Mouse (Mus musculus): ENCODE results near the gene Dock3. TPM values are rescaled to one million over a fixed set of nuclear protein-coding genes. Genes with fewer than 3 reads are reported as not detected.
A peak's percentile ranks its signal among the peaks of the same experiment; 100 is the strongest.

Dock3 gene
- 0.12 and 0.18 TPM in 2 replicates for polyA plus RNA-seq (2016; fragmentation: Nextera tagmentation; extraction: Ambion mirVana)

DNA sequence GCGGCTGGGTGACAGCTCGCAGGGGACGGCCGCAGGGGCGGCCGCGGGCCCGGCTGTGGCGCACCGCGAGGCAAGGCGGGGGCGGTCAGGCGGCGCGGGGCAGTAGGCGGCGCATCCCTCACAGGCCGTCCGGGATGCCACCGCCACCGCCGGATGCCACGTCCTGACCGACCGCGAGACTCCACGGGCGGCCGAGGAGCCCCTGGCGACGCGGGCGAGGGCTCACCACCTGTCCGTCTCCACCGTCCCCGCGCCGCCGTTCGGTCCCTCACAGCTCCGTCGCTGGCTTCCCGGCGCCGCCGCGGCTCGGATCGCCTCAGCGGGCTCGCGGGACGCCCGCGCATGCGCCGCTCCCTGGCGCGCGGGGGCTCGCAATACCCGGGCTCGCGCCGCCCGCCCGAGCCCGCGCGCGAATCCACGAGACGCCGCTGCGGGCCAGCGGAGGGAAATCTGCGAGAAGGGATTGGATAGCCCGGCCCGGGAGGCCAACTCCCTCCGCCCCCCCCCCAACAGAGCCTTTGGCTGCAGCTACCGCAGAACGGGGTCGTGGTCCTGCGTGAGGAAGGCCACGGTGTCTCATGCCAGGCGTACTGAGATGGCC is at the start of gene Dock3:
Gene Dock3, minus strand, starts transcription at position 371 of the 601 bp plus-strand sequence.
- H3K27ac ChIP-seq = no peak within 1 kb of the TSS
- no peaks in the 10 kb centered on the region for H3K36me3 ChIP-seq
- H3K9ac ChIP-seq = peak within 1 kb of the TSS; percentile 55; the same call in 1 of the 2 replicates
- peaks cover 84% of the 10 kb centered on the region for H3K27me3 ChIP-seq (replicated peaks)
- H3K4me3 ChIP-seq = peak within 1 kb of the TSS; percentile 56
- no peaks in the 10 kb centered on the region for H3K9me3 ChIP-seq (replicated peaks)
- ATAC-seq = no peak; the same call in 1 of the 2 replicates
- peak within 1 kb of the TSS; percentile 82 for H3K4me2 ChIP-seq
- 1% methylated on average over 74 of the region's 87 CpGs for WGBS (ENCODE audit: insufficient replicate concordance)
- H3K4me1 ChIP-seq = peaks cover 11% of the 10 kb centered on the region

DNA sequence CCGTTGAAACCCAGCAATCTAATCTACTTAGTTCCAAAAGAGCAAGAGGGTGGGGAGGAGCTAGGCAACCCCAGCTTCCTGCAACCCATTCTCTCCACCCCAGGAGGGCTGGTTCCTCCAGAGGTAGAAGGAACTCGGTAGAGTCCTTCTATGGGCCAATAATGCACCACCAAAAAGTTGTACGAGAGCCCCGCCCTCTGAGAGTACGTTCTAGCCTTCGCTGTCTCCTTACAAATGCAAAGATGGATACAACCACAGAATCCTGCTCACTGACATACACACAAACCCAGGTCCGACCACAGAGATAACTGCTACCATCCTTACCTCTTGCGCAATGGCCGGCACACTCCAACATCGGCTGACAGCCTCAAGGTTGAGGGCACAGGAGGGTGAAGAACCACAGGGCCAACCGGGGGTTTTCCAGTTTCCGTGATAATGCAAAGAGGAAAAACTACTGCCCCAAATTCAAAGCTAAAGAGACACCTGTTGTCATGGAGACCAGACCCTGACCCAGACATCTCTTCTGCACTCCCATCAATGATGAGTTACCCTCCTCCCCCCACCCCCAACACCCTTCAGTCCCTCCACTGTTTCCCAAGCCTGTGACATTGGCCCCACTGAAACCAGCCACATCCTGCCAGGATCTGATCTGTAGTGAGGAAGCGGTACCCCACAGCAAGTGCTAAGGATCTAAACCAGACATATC is 48.8 kb upstream of the Dock3 start:
- H3K27me3 ChIP-seq (replicated peaks) = no peaks in the 10 kb centered on the region
- ATAC-seq = peak; percentile 57
- no peaks in the 10 kb centered on the region for H3K9me3 ChIP-seq (replicated peaks)
- H3K9ac ChIP-seq = no peak overlapping the region
- WGBS (ENCODE audit: insufficient replicate concordance) = 13% methylated on average over 13 of the region's 13 CpGs
- H3K4me1 ChIP-seq = peaks cover 50% of the 10 kb centered on the region
- H3K4me2 ChIP-seq = peak overlapping the region; percentile 63
- no peaks in the 10 kb centered on the region for H3K36me3 ChIP-seq
- peak overlapping the region; percentile 16; the same call in 1 of the 2 replicates for H3K4me3 ChIP-seq
- peak overlapping the region; percentile 59 for H3K27ac ChIP-seq

GRCm38 (mm10) chr9:107279378-107280321 is 47.9 kb upstream of the Dock3 start:
- Histone ChIP-seq H3K4me3 (peak overlapping the region; percentile 16; the same call in 1 of the 2 replicates), H3K4me1 (peaks cover 42% of the 10 kb centered on the region), H3K4me2 (peak overlapping the region; percentile 63), H3K36me3 (no peaks in the 10 kb centered on the region), H3K27ac (peak overlapping the region; percentile 59), H3K27me3 (replicated peaks) (no peaks in the 10 kb centered on the region), H3K9me3 (replicated peaks) (no peaks in the 10 kb centered on the region), H3K9ac (0 out of 2 replicates have a peak overlapping the region, but pooled peaks have one; percentile 7)
- ATAC-seq = peak; percentile 41
- WGBS (ENCODE audit: insufficient replicate concordance) = 25% methylated on average over 16 of the region's 16 CpGs

DNA sequence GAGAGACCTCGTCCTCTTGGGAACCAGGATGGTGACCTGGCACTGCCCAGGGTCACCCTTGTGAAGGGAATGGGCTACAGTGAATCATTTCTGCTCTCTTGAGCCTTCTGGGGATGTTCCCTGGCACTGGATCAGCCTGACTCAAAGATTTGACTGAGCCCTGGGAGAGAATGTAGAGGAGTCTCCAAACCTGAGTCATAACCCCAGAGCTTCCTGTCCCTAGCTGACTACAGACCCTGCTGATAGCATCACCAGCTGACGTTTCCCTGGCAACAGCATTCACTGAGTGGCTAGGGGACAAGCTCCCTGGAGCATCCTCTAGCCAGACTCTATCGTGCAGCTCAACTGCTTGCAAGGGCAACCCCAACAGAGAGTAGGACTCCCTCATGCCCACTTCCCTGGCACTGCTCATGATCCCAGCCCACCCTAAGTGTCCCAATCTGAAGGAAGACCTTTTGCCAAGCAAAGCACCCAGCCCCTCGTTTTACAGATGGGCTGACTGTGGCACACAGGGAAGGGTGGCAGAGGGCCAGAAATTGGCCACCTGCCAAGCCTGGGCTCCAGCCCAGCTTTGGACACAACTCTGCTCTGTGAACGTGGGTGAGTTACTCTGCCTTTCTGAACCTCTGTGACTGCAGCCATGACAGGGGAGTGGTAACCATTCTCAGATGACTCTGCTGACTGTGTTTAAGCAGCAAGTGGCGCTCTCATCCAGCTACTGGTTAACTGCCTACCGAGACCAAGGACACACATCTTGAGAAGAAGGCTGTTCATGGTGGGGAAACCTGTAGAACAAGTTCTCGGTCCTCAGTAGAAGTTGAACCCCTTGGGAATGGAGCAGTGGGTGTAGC is 47.0 kb upstream of the Dock3 start:
- H3K4me3 ChIP-seq = no peak overlapping the region
- 55% methylated on average over 8 of the region's 8 CpGs for WGBS (ENCODE audit: insufficient replicate concordance)
- no peak for ATAC-seq
- peak overlapping the region; percentile 63 for H3K4me2 ChIP-seq
- H3K9ac ChIP-seq = no peak overlapping the region
- H3K9me3 ChIP-seq (replicated peaks) = no peaks in the 10 kb centered on the region
- H3K27ac ChIP-seq = no peak overlapping the region
- peaks cover 42% of the 10 kb centered on the region for H3K4me1 ChIP-seq
- no peaks in the 10 kb centered on the region for H3K36me3 ChIP-seq
- no peaks in the 10 kb centered on the region for H3K27me3 ChIP-seq (replicated peaks)

DNA sequence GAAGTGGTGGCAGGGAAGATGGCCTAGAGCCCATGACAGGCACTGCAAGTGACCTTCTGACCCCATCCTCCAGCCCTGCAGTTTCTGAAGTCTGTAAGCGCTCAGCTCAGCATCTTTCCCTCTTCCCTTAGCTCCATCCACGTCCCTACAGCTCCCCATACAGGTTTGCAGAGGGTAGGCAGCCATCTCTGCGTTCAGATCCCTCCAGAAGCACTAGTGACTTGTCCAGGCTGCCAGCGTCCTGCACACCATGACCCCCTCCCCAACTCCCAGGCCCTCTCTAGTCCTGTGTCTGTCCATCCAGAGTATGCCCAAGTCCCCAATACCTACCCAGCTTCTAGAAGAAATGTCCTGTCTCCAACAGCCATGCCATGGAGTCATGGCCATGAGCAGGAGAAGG is 46.4 kb upstream of the Dock3 start:
- H3K36me3 ChIP-seq = no peaks in the 10 kb centered on the region
- ATAC-seq = no peak
- H3K27me3 ChIP-seq (replicated peaks) = no peaks in the 10 kb centered on the region
- 56% methylated on average over 4 of the region's 4 CpGs for WGBS (ENCODE audit: insufficient replicate concordance)
- H3K9me3 ChIP-seq (replicated peaks) = no peaks in the 10 kb centered on the region
- H3K4me2 ChIP-seq = no peak overlapping the region
- no peak overlapping the region for H3K4me3 ChIP-seq
- H3K4me1 ChIP-seq = peaks cover 46% of the 10 kb centered on the region
- no peak overlapping the region for H3K9ac ChIP-seq
- no peak overlapping the region for H3K27ac ChIP-seq

DNA sequence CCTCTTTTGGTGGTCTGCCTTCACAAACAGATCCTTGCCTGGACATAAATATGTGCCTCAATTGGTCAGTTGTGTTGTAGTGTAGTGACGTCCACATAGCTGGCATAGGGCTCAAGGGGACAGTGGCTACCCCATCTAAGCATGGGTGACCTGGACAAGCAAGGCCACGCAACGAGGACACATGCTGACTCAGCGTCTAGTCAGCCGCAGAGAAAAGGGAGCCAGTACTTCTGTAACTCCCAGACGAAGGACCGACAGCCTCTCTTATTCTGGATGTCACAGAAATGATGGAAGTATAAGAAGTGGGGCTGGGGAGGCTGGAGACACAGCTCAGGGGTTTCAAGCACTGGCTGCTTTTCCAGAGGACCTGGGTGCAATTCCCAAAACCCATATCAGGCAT is 45.9 kb upstream of the Dock3 start:
- Histone ChIP-seq H3K9me3 (replicated peaks) (no peaks in the 10 kb centered on the region), H3K4me3 (no peak overlapping the region), H3K27ac (no peak overlapping the region), H3K4me2 (no peak overlapping the region), H3K27me3 (replicated peaks) (no peaks in the 10 kb centered on the region), H3K4me1 (peaks cover 48% of the 10 kb centered on the region), H3K9ac (no peak overlapping the region), H3K36me3 (no peaks in the 10 kb centered on the region)
- WGBS (ENCODE audit: insufficient replicate concordance) = 73% methylated on average over 7 of the region's 7 CpGs
- ATAC-seq = no peak

GRCm38 (mm10) chr9:107275710-107276109 is 44.0 kb upstream of the Dock3 start:
- 81% methylated on average over 5 of the region's 5 CpGs for WGBS (ENCODE audit: insufficient replicate concordance)
- no peak overlapping the region for H3K4me2 ChIP-seq
- no peak overlapping the region for H3K27ac ChIP-seq
- H3K9ac ChIP-seq = no peak overlapping the region
- H3K9me3 ChIP-seq (replicated peaks) = no peaks in the 10 kb centered on the region
- no peaks in the 10 kb centered on the region for H3K27me3 ChIP-seq (replicated peaks)
- no peak for ATAC-seq
- no peak overlapping the region for H3K4me3 ChIP-seq
- H3K36me3 ChIP-seq = no peaks in the 10 kb centered on the region
- peaks cover 58% of the 10 kb centered on the region for H3K4me1 ChIP-seq

- H3K9me3 ChIP-seq (replicated peaks) = no peaks in the 10 kb centered on the region
- 81% methylated on average over 6 of the region's 6 CpGs for WGBS (ENCODE audit: insufficient replicate concordance)
Observed at GRCm38 (mm10) chr9:107274751-107275150, 43.0 kb upstream of the Dock3 start.

GRCm38 (mm10) chr9:107273184-107273583 is 41.5 kb upstream of the Dock3 start:
- no peak for ATAC-seq
- WGBS (ENCODE audit: insufficient replicate concordance) = 38% methylated on average over 10 of the region's 10 CpGs
- H3K9me3 ChIP-seq (replicated peaks) = no peaks in the 10 kb centered on the region

More at GRCm38 (mm10) chr9:107274751-107275150, 43.0 kb upstream of the Dock3 start:
- no peak overlapping the region for H3K9ac ChIP-seq
- ATAC-seq = no peak
- no peak overlapping the region for H3K27ac ChIP-seq
- peaks cover 58% of the 10 kb centered on the region for H3K4me1 ChIP-seq
- H3K36me3 ChIP-seq = no peaks in the 10 kb centered on the region
- H3K4me3 ChIP-seq = no peak overlapping the region
- no peak overlapping the region for H3K4me2 ChIP-seq
- H3K27me3 ChIP-seq (replicated peaks) = no peaks in the 10 kb centered on the region

GRCm38 (mm10) chr9:107272284-107272683 is 40.6 kb upstream of the Dock3 start:
- Histone ChIP-seq H3K4me1 (peaks cover 50% of the 10 kb centered on the region), H3K4me3 (no peak overlapping the region), H3K27ac (no peak overlapping the region), H3K9me3 (replicated peaks) (no peaks in the 10 kb centered on the region), H3K4me2 (no peak overlapping the region), H3K9ac (no peak overlapping the region), H3K27me3 (replicated peaks) (no peaks in the 10 kb centered on the region), H3K36me3 (no peaks in the 10 kb centered on the region)
- peak; percentile 71 for ATAC-seq
- whole genome bisulfite sequencing (ENCODE audit: insufficient replicate concordance) = 16% methylated on average over 4 of the region's 4 CpGs

More at GRCm38 (mm10) chr9:107273184-107273583, 41.5 kb upstream of the Dock3 start:
- Histone ChIP-seq H3K9ac (no peak overlapping the region), H3K4me2 (no peak overlapping the region), H3K27me3 (replicated peaks) (no peaks in the 10 kb centered on the region), H3K4me3 (no peak overlapping the region), H3K36me3 (no peaks in the 10 kb centered on the region), H3K27ac (no peak overlapping the region), H3K4me1 (peaks cover 47% of the 10 kb centered on the region)

Measured in liver, embryonic 12.5 days (tissue).